Mouse (Mus musculus) MN1 (cell line): ENCODE measurements around the gene Xrcc1.
A peak's percentile ranks its signal among the peaks of the same experiment; 100 is the strongest.

Experiments used
- DNase-seq: peaks from one replicate; pipeline ENCODE4 v3.0.0-alpha.2; 2016; ENCODE audit warnings: low spot score

The Xrcc1 gene

DNA sequence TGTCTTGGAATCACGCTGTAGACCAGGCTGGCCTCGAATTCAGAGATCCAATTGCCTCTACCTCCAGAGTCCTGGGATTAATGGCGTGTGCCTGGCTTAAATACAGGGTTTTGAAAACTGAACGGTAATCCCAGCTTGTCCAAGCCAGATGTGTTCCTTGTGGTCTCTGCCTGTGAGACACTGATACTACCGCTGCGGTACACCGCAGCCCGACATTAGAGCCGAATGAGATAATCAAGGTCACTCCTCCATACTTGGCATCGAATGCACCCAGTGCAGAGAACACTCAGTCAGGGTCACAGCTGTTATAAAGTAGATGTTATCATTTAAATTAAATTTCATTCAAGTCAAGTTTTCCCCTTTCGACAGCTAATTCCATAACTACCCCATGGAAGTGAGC lies 17.2 kb upstream of the Xrcc1 start:
- DNase-seq, result peak; percentile 64

- peak; percentile 43 for DNase-seq
These were observed 16.5 kb upstream of the Xrcc1 start for GRCm38 (mm10) chr7:24529580-24529979.

GRCm38 (mm10) chr7:24530062-24530931 lies 15.8 kb upstream of the Xrcc1 start, which contains the start of gene Irgq:
TSS of gene Irgq (plus strand) at chr7:24530689.
- peak; percentile 98 for DNase-seq

DNA sequence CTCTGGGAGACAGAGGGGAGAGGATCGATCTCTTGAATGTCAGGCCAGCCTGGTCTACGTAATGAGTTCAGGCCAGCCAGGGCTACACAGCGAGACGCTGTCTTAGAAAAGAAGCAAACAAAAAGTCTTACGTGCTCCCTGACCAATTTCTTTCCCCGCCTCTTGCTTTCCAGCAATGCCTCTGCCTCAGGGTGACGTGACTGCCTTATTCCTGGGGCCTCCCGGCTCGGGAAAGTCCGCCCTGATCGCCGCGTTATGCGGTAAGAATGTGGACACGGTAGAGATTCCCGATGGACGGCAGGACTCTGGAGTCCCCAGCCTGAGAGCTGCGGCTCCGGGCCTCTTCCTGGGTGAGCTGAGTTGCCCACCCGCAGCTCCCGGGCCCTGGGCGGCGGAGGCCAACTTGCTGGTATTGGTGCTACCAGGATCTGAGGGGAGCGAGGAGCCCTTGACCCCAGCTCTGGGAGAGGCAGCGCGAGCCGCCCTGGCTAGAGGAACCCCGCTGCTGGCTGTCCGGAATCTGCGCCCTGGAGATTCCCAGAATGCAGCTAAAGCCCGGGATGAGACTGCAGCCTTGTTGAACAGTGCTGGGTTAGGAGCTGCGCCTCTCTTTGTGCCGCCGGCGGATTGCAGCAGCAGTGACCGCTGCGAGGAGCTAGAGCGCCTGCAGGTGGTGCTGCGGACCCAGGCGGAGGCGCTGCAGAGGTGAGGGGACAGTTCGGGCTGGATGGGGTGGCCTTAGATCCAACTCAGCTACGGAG lies 14.7 kb upstream of the Xrcc1 start:
- peak; percentile 79 for DNase-seq

- no peak for DNase-seq
These were observed 13.0 kb upstream of the Xrcc1 start for GRCm38 (mm10) chr7:24533031-24533571.

DNA sequence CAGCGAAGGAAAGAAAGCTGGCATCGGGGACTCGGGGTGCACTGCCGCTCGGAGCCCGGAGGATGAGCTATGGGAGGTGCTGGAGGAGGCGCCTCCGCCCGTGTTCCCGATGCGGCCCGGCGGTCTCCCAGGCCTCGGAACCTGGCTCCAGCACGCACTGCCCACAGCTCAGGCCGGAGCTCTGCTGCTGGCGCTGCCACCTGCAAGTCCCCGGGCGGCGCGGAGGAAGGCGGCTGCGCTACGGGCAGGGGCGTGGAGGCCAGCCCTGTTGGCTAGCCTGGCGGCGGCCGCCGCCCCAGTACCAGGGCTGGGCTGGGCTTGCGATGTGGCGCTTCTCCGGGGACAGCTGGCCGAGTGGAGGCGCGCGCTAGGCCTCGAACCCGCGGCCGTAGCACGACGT lies 12.3 kb upstream of the Xrcc1 start:
- no peak for DNase-seq

GRCm38 (mm10) chr7:24534301-24534700 lies 11.8 kb upstream of the Xrcc1 start:
- DNase-seq, result no peak

DNA sequence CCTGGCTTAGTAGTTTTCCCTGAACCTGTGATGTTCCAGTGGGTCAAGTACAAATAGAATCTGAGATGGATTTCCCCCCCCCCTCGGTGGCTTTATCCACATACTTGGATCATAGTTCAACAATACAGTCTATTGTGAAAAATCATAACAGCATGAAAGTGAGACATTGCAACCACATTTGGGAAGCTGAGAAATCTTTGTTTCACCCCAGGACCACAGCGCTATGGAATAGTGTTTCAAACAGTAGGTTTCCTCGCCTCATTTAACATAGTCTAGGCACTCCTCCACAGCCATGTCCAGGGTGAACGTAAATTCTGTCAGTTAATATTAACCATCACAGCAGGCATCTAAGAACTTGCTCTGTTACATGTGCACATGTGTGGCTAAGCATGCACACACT lies 9.0 kb upstream of the Xrcc1 start:
- DNase-seq, result no peak

- DNase-seq, result no peak
These were observed 8.5 kb upstream of the Xrcc1 start for GRCm38 (mm10) chr7:24537591-24537990.

DNA sequence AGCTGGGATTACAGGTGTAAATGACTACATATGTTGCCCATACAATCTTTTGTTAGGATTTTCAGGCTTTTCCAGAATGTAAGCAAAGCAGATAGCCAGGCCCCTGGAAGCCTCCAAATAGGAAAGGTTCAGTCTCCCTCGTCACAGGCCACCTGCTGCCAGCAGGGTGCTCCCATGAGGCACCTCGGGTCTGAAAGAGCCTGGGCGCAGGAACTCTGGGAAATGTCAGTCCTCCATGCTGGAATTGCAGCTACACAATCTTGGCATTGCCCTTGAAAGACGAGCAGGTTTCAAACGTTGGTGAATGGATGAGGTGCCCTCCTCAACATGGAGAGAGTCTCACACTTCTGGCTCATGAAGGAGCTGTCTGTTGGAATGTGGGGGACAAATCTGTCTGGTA lies 7.9 kb upstream of the Xrcc1 start:
- DNase-seq, result no peak

DNA sequence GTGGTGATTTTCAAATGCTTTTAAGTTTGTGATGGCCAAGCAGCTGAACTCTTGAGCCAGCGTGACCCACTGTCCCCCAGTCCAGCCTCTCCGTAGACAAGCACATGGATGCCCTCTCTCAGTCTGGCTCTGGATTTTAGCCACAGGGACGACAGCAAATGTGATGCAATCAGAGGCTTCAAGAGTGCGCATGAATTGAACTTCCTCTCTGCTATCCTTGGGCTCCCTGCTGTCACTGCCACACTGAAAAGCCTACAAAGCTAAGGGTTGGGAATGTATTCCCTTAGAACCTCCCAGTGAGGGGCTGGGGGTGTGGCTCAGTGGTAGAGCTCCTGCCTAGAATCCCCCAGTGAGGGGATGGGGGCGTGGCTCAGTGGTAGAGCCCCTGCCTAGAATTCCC lies 7.4 kb upstream of the Xrcc1 start:
- DNase-seq, result no peak

- no peak for DNase-seq
These were observed 6.4 kb upstream of the Xrcc1 start for GRCm38 (mm10) chr7:24539686-24540085.

GRCm38 (mm10) chr7:24544506-24544905 lies 1.6 kb upstream of the Xrcc1 start:
- DNase-seq, result no peak

DNA sequence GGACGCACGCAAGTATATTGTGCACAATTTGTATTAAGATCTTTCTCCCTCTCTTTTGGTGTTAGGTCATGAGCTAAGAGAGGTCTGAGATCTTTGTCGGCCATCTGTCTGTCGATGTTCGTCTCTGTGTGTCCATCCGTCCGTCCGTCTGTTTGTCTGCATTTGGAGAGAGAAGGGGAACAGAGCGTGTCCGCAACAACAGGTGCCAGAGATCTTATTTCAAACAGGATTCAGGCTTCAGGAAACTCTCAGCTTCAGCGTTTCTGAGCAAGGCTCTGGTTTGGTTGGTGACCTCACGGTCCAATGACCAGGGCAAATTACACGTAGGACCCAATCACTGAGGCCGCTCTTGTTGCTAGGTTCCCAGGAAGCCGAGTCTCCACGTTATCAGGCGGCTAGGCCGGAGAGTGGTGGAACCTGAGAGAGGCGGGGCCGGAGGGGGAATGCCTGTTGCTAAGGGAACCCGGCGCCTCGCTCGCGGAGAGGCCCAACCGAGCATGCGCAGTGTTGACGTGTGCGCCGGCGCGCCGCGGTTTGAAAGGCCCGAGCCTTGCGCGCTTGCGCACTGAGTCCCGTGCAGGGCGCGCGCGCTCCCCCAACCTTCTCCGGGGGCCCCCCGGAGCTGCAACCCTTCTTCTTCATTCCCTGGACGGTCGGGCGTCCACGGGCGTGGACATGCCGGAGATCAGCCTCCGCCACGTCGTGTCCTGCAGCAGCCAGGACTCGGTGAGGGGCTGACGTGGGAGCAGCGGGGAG lies 723 bp downstream of the Xrcc1 start:
- DNase-seq, result peak; percentile 99

- DNase-seq, result no peak
These were observed 1.5 kb downstream of the Xrcc1 start for GRCm38 (mm10) chr7:24547534-24548036.

- no peak for DNase-seq
These were observed 6.1 kb downstream of the Xrcc1 start for GRCm38 (mm10) chr7:24551985-24552759.

DNA sequence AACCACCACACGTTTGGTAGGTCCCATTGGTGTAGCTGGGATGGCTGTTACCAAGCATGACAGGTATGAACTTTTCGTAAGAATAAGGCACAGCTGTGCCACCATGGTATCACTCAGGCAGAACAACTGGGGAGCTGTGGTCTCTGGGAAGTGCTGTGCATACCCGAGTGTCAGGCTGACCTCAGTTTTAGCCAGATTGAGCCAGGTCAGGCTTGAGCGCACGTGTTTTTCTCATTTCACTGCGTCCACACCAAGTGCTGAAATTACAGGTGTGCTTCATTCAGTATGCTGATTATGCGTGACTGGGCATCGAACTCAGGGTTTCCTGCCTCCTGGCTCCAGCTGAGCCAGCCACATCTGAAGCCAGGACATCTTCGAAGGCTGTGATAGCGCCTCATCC lies 9.7 kb downstream of the Xrcc1 start:
- DNase-seq, result no peak

DNA sequence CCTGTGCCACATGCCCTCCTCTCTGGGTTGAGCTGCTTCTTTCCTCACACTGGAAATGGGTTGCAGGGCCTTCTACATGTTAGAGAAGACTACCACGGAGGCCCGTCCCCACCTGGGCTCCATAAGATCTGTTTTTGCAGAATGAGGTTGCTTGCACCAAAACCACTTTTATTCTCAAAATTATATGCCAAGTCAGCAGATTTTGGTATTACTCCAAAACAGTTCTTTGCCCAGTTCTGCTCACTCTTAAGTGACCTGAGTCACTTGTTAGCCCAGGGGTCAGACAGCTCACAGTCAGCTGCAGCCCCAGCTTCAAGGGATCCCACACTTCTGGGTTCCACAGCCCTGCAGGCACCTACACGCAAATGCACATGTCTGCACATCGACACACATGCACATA lies 15.4 kb downstream of the Xrcc1 start:
- no peak for DNase-seq

DNA sequence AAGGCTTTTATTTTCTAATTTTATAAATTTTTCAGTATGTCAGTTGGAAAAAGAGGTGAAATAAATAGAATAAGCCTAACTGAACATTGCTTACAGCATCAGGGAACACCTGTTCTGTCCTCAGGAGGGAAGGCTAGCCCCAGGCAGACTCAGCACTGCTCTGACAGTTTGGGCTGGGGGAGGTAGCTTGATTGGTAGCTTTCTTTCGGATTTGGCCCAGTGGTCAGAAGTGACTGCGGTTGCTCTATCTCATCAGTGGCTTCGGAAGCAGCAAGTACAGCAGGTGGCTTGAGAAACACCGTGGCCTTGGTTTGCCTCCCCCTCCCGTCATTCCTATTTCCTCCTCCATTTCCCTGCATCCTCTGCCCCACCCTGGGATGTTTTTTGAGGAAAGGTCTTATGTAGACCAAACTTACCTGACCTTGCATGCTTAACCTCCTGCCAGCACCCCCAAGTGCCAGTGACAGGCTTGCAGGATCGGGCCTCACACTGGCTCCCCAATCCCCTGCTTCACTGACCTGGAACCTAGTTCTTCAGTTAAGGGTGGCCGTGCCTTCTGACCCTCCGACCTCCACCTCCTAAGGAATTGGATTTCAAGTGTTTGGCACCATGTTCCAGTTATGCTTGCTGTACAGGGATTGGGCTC lies 17.2 kb downstream of the Xrcc1 start:
- DNase-seq, result no peak

DNA sequence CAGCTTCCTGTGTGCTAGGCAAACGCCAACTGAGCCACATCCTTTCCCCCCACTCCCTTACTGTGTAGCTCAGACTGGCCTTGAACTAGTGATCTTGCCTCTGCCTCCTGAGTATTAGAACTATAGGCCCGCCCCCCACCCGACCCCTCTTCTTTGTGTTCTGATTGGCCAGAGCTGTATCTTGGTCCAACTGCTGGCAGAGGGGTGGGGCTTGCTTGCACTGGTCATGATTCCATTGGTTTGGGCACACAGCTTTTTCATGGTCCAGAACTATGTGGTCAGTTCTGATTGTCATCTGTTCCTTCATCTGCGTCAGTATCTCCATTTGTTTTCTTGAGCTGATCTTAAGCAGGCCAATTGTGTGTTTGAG lies 17.7 kb downstream of the Xrcc1 start:
- DNase-seq, result no peak
